Mouse (Mus musculus) lung, embryonic 15.5 days (tissue): Measurements from ENCODE around the gene Gm4969. TPM values are rescaled to one million over a fixed set of nuclear protein-coding genes. Genes with fewer than 3 reads are reported as not detected.
A peak's percentile ranks its signal among the peaks of the same experiment; 100 is the strongest.
"Not testable (repeated sequence)": the region's sequence is repeated elsewhere in the genome, so short reads cannot be mapped to it uniquely, and the experiment has no call there.

Experiments
- ATAC-seq: fragments of 200-750 bp; cut with Nextera tagmentation; 2 replicates; pipeline ENCODE4 v1.8.0; 2017; ENCODE audit warnings: moderate number of reproducible peaks, borderline replicate concordance; ENCODE audit not compliant: low FRiP score, low TSS enrichment; ENCODE audit errors: extremely low read depth
- H3K27ac ChIP-seq: fragments of 300-500 bp; sonication (generic); 2 replicates; pipeline ENCODE4 v1.5.1; 2015; ENCODE audit warnings: moderate library complexity, mild to moderate bottlenecking, inconsistent platforms
- H3K27me3 ChIP-seq: fragments of 300-500 bp; sonication (generic); 2 replicates; pipeline ENCODE4 v1.6.1; 2015; ENCODE audit warnings: inconsistent platforms
- H3K36me3 ChIP-seq: fragments of 300-500 bp; sonication (generic); 2 replicates; pipeline ENCODE4 v1.6.1; 2015; ENCODE audit warnings: inconsistent platforms
- H3K4me1 ChIP-seq: fragments of 300-500 bp; sonication (generic); 2 replicates; pipeline ENCODE4 v1.6.1; 2015; ENCODE audit warnings: inconsistent platforms
- H3K4me2 ChIP-seq: fragments of 300-500 bp; sonication (generic); 2 replicates; pipeline ENCODE4 v1.6.1; 2015; ENCODE audit warnings: inconsistent platforms, mild to moderate bottlenecking, moderate library complexity
- H3K4me3 ChIP-seq: fragments of 300-500 bp; sonication (generic); 2 replicates; pipeline ENCODE4 v1.5.1; 2015; ENCODE audit warnings: mild to moderate bottlenecking, inconsistent platforms
- H3K9ac ChIP-seq: fragments of 300-500 bp; sonication (generic); 2 replicates; pipeline ENCODE4 v1.6.1; 2015; ENCODE audit warnings: inconsistent platforms
- H3K9me3 ChIP-seq: fragments of 300-500 bp; sonication (generic); 2 replicates; pipeline ENCODE4 v1.6.1; 2016; ENCODE audit warnings: inconsistent platforms
- WGBS: fragments of 180-500 bp; shearing (Covaris S2); methylation state at CpG from one replicate; pipeline ENCODE4 v1.1.7; 2015; 5-methylcytosine and 5-hydroxymethylcytosine counted together
- polyA plus RNA-seq: library from polyadenylated mRNA; unstranded; fragments of >200 nt; fragmentation: Nextera tagmentation; extraction: Ambion mirVana; gene quantifications from 2 replicates; pipeline ENCODE4 v1.2.1, GENCODE M21; 2015

The Gm4969 gene
- polyA plus RNA-seq, 1 experiment from 2014 or later: 1.8 TPM

DNA sequence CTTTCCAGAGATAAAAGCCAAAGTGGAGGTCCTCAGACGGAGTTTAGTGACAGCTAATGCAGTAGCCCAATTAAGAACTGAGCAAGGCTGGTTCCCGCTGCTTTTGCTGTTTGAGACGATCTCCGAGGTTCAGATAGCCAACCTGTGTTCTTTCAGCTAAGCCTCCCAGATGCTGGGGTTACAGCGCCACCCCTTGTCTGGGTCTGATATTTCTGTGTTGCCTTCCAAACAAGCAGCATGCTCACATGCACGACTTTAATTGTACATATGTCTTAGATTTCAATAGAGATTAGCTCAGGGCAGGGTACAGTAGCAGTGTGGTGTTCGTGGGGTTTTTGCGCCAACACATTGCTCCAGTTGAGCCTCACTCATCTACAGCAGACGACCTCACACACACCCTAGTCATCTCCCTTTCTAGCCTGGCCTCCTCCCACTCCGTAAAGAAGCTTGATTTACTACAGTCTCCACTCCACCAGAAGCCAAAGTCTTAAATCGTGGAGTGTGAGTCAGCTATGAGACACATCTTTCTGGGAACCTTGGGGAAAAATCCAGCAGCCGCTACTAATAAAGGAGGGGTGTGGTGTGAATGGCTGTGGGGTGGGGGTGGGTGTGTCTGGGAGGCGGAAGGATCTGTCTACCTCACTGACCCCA is 37.8 kb upstream of the Gm4969 start:
- 55% methylated on average over 13 of the region's 13 CpGs for WGBS
- no peak overlapping the region for H3K9ac ChIP-seq
- H3K4me3 ChIP-seq: no peak overlapping the region
- H3K4me1 ChIP-seq: peaks cover 17% of the 10 kb centered on the region
- H3K27ac ChIP-seq: no peak overlapping the region
- ATAC-seq: no peak
- peaks cover 25% of the 10 kb centered on the region for H3K27me3 ChIP-seq
- H3K4me2 ChIP-seq: no peak overlapping the region
- H3K36me3 ChIP-seq: peaks cover 31% of the 10 kb centered on the region
- H3K9me3 ChIP-seq: no peaks in the 10 kb centered on the region

DNA sequence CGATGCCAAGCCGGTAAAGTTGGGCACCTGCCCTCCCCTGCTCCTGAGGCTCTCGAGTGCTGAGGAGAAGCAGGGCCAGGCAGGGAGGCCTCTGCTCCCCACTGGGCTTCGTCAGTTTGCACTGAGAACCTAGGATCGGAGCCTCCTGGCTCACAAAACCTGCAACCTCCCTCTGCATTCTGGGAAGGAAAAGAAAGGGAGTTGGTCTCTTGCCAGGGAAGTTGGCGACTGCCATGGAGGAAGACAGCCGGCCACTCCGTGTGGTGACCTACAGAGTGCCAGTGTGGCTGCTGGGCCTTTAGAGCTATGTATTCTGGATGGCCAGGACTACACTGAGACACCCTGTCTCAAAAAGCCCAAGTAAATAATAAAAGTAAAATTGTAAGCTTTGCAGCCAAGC is 36.6 kb upstream of the Gm4969 start:
- Histone ChIP-seq H3K4me3 (no peak overlapping the region), H3K4me2 (no peak overlapping the region), H3K4me1 (peaks cover 17% of the 10 kb centered on the region), H3K27ac (no peak overlapping the region), H3K36me3 (peaks cover 31% of the 10 kb centered on the region), H3K9ac (no peak overlapping the region), H3K9me3 (no peaks in the 10 kb centered on the region), H3K27me3 (peaks cover 14% of the 10 kb centered on the region)
- no peak for ATAC-seq
- WGBS: 73% methylated on average over 8 of the region's 8 CpGs

DNA sequence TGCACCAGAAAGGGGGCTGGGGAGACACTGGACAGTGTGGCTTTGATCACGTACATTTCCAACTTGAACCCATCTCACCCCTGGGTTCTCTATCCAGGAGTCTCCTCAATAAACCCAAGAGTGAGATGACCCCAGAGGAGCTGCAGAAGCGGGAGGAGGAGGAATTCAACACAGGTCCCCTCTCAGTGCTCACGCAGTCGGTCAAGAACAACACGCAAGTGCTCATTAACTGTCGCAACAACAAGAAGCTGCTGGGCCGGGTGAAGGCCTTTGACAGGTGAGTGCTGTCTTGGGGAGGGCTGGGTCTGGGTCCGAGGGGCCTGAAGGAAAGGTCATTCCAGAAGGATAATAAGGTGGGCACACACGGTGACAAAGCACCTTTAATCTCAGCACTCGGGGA is 33.0 kb upstream of the Gm4969 start:
- 82% methylated on average over 10 of the region's 10 CpGs for WGBS
- H3K4me2 ChIP-seq, H3K9ac ChIP-seq, ATAC-seq, H3K27me3 ChIP-seq, H3K9me3 ChIP-seq, H3K27ac ChIP-seq: not testable (repeated sequence)
- peak overlapping the region; percentile 75 for H3K4me3 ChIP-seq
- peaks cover 31% of the 10 kb centered on the region for H3K36me3 ChIP-seq
- peaks cover 22% of the 10 kb centered on the region for H3K4me1 ChIP-seq

DNA sequence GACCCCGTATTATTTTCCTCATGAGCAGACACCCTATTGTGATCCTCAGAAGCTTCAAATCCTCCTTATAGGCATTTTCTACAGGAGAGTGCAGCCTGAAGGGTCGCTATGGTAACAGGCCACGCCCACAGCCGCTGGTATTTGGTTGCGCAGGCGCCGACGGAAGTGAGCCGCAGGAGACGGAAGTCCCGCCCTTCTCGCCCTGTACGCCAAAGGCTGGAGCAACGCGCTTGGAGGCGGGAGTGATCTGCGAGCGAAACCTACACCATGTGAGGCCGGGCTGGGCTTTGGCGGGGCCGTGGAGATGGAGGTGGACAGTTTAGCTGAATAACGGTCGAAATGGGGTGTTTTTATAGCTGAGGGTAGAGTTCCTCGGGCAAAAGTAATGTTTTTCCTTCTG is 31.5 kb upstream of the Gm4969 start, which contains the start of gene Snrpd2:
Gene Snrpd2 (plus strand): TSS at position 97 of the 400 bp plus-strand sequence.
- Histone ChIP-seq H3K4me1 (peaks cover 22% of the 10 kb centered on the region), H3K27ac (peak within 1 kb of the TSS; percentile 82), H3K4me2 (peak within 1 kb of the TSS; percentile 81), H3K9ac (peak within 1 kb of the TSS; percentile 67), H3K36me3 (peaks cover 28% of the 10 kb centered on the region), H3K9me3 (no peaks in the 10 kb centered on the region), H3K27me3 (no peaks in the 10 kb centered on the region), H3K4me3 (peak within 1 kb of the TSS; percentile 75)
- under 1% methylated on average over 24 of the region's 24 CpGs for WGBS
- peak; percentile 93 for ATAC-seq

DNA sequence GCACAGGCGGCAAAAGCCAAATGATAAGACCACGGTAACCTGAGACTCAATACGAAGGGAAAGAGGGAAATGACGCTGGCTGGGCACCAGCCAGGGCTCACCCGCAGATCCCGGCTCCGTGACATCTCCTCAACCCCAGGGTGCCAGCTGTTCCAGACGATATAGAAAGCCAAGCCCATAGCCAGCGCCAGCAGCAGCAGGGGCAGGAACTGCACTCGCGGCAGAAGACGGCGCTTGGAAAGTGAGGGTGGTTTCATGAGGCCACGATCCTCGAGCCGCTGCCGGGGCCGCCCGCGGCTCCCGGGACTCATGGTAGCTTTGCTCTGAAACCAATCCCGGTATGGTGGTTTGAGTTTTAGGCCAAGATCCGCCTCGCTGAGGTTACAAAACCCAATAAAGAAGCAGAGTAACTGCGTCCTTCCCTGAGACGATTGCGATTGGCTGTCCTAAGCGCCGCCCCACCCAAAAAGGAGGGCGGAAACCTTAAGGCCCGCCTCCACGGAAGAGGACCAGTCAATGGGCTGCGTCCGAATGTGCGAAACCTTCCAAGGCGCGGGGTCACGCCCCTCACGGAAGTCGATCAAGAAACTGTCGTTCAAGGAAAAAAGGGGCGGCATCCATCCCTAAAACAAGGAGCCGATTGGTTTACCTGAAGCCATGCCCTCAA is 30.8 kb upstream of the Gm4969 start, which contains the start of gene Qpctl:
Gene Qpctl (minus strand): TSS at position 417 of the 667 bp plus-strand sequence.
- Histone ChIP-seq H3K4me2 (peak within 1 kb of the TSS; percentile 81), H3K4me3 (peak within 1 kb of the TSS; percentile 75), H3K4me1 (peaks cover 22% of the 10 kb centered on the region), H3K27ac (peak within 1 kb of the TSS; percentile 82), H3K9ac (peak within 1 kb of the TSS; percentile 67), H3K27me3 (no peaks in the 10 kb centered on the region), H3K9me3 (no peaks in the 10 kb centered on the region), H3K36me3 (peaks cover 24% of the 10 kb centered on the region)
- under 1% methylated on average over 43 of the region's 43 CpGs for WGBS
- ATAC-seq: peak; percentile 97

DNA sequence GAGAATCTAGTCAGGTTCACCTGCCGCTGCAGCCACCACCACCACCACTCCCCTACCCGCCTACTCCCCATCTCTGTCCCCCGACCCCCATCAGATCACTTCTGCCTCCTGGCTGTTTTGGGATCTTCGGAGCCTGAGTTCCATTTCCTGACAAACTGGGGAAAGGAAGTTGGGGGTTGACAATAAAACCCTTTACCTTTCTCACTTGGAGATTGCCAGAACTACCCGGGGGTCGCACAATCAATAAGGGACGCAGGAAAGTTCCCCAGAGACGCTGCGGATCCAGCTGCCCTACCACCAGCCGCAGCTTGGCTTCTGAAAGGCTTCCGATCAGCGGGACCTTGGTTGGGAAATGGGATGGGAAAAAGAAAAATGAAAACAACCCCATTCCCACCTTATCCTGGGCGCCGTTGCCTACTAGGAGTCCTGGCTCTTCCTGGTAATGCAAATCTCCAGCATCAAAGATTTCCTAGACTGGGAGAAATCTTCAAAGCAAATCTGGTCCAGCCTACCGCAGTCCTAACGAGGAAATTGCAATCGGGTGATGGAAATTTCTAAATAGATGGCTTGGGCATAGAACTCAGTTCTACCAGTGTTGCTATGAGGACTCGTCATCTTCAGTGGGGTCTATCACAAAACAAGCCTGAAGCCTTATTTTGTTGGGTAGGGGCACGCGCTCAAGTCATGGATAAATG is 30.2 kb upstream of the Gm4969 start:
- H3K4me2 ChIP-seq: peak overlapping the region; percentile 81
- H3K27me3 ChIP-seq: no peaks in the 10 kb centered on the region
- no peaks in the 10 kb centered on the region for H3K9me3 ChIP-seq
- H3K36me3 ChIP-seq: peaks cover 17% of the 10 kb centered on the region
- peak overlapping the region; percentile 75 for H3K4me3 ChIP-seq
- 10% methylated on average over 20 of the region's 20 CpGs for WGBS
- H3K9ac ChIP-seq: peak overlapping the region; percentile 56
- ATAC-seq: no peak
- peaks cover 22% of the 10 kb centered on the region for H3K4me1 ChIP-seq
- H3K27ac ChIP-seq: peak overlapping the region; percentile 82; the same call in 1 of the 2 replicates

DNA sequence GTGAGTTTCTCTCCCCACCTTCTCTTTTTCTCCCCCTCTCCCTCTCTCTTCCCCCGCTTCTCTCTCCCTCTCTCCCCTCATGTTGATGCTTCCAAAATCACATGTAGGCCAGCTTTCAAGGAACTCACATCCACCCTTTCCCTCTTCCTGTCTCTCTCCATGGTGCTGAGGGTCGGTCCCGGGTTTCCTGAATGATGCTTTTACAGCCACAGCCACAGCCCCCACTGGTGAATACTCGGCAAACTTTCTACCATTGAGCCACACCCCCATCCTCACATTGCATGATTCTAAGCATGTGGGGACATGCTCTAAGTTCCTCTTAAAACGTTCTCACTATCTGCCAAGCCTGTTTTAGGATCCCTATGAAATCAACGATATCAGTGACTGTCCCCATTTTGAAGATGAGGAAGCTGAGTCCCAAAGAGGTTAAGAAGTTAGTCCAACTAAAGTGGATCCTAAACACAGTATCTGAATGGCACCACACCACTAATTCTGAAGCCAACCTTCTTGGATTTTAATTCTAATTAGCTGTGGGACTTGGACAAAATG is 29.4 kb upstream of the Gm4969 start:
- no peak for ATAC-seq
- peaks cover 10% of the 10 kb centered on the region for H3K36me3 ChIP-seq
- no peaks in the 10 kb centered on the region for H3K9me3 ChIP-seq
- H3K9ac ChIP-seq: no peak overlapping the region
- no peak overlapping the region for H3K4me2 ChIP-seq
- H3K4me3 ChIP-seq: no peak overlapping the region
- H3K4me1 ChIP-seq: peaks cover 22% of the 10 kb centered on the region
- H3K27me3 ChIP-seq: no peaks in the 10 kb centered on the region
- WGBS: 43% methylated on average over 6 of the region's 6 CpGs
- H3K27ac ChIP-seq: no peak overlapping the region

DNA sequence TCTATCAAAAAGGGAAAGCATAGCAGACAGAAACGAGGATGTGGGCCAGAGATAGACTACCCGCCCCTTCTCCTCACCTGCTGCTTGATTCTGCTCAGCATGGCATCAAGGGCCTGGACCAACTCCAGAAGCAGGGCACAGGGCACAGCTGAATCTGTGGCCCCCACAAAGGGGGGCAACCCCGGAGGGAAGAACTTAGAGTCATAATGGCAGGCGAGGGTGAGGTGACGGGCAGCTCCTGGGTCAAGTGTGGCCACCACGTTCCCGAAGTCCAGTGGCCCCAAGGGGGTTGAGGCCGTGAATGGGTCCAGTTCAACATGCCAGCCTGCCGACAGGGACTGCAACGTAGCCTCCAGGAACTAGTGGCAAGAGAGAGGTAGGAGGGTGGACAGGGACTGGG is 28.6 kb upstream of the Gm4969 start:
- peaks cover 22% of the 10 kb centered on the region for H3K4me1 ChIP-seq
- H3K9me3 ChIP-seq: no peaks in the 10 kb centered on the region
- 82% methylated on average over 10 of the region's 10 CpGs for WGBS
- H3K27me3 ChIP-seq: no peaks in the 10 kb centered on the region
- no peak overlapping the region for H3K4me3 ChIP-seq
- no peak overlapping the region for H3K9ac ChIP-seq
- ATAC-seq: no peak
- H3K4me2 ChIP-seq: no peak overlapping the region
- no peak overlapping the region for H3K27ac ChIP-seq
- peaks cover 3% of the 10 kb centered on the region; the same call in 1 of the 2 replicates for H3K36me3 ChIP-seq

DNA sequence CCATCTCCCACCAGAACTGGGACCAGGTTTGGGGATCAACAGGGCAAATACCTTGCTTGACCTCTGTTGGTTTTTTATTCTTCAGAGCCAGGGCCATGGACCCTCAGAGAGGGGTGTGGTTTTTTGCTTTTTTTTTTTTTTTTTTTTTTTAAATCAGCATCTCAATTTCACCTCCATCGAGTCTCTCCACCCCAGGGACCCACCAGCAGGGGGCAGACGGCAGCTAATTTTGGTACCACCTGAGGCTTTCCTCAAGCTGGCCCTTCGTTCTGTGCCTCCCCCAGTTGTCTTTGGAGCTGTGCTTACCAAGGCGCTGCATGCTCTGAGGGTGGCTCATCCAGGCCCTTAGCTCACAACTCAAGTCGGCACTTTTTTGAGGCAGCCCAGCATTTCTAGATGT is 19.2 kb upstream of the Gm4969 start:
- no peak overlapping the region for H3K4me3 ChIP-seq
- H3K9me3 ChIP-seq: no peaks in the 10 kb centered on the region
- no peak overlapping the region for H3K9ac ChIP-seq
- peaks cover 55% of the 10 kb centered on the region for H3K36me3 ChIP-seq
- 36% methylated on average over 5 of the region's 5 CpGs for WGBS
- no peak overlapping the region for H3K27ac ChIP-seq
- no peak overlapping the region for H3K4me2 ChIP-seq
- H3K4me1 ChIP-seq: no peaks in the 10 kb centered on the region
- H3K27me3 ChIP-seq: no peaks in the 10 kb centered on the region
- ATAC-seq: no peak

DNA sequence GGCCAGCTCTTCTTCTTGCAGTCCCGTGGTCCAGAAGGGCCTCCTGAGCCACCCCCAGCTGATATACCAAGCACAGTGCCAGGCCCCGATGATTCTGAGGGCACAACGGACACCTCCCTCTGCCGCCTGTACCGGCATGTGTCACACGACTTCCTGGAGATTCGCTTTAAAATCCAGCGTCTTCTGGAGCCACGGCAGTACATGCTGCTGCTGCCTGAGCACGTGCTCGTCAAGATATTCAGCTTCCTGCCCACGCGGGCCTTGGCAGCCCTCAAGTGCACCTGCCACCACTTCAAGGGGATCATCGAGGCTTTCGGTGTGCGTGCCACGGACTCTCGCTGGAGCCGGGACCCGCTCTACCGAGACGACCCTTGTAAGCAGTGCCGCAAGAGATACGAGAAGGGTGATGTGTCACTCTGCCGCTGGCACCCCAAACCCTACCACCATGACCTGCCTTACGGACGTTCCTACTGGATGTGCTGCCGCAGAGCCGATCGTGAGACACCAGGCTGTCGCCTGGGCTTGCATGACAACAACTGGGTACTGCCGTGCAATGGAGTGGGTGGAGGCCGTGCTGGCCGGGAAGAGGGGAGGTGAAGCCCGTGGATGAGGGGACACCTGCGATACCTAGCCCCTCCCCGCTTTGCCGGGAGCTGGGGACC is 18.6 kb upstream of the Gm4969 start:
- whole genome bisulfite sequencing: 87% methylated on average over 38 of the region's 38 CpGs
- Histone ChIP-seq H3K36me3 (peaks cover 55% of the 10 kb centered on the region), H3K9me3 (no peaks in the 10 kb centered on the region), H3K4me2 (no peak overlapping the region), H3K9ac (no peak overlapping the region), H3K27ac (no peak overlapping the region), H3K4me3 (no peak overlapping the region), H3K27me3 (no peaks in the 10 kb centered on the region), H3K4me1 (peaks cover 4% of the 10 kb centered on the region; the same call in 1 of the 2 replicates)
- no peak for ATAC-seq

DNA sequence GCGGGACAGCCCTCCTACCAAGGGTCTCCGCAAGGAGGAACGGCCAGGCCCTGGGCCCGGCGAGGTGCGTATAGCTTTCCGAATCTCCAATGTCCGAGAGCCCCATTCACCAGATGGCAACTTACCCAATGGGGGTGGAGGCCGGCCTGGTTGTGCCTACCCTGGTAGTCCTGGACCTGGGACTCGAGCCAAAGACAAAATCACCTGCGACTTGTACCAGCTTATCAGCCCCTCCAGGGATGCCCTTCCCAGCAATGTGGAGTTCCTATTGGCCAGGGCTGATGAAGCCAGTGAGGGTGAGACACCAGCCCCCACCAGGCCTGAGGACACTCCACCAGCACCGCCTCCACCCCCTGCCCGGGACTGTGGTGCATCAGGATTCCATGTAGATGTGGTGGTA is 18.0 kb upstream of the Gm4969 start:
- Histone ChIP-seq H3K27me3 (no peaks in the 10 kb centered on the region), H3K9me3 (no peaks in the 10 kb centered on the region), H3K4me3 (no peak overlapping the region), H3K4me1 (peaks cover 5% of the 10 kb centered on the region; the same call in 1 of the 2 replicates), H3K9ac (no peak overlapping the region), H3K27ac (no peak overlapping the region), H3K36me3 (peaks cover 51% of the 10 kb centered on the region), H3K4me2 (no peak overlapping the region)
- WGBS: 92% methylated on average over 13 of the region's 13 CpGs
- ATAC-seq: no peak
